Mouse (Mus musculus): Measurements from ENCODE around the gene Ccdc62. TPM values are rescaled to one million over a fixed set of nuclear protein-coding genes. Genes with fewer than 3 reads are reported as not detected.

Ccdc62 gene
- polyA plus RNA-seq, 1 experiment from 2014 or later: 7.1 TPM

DNA sequence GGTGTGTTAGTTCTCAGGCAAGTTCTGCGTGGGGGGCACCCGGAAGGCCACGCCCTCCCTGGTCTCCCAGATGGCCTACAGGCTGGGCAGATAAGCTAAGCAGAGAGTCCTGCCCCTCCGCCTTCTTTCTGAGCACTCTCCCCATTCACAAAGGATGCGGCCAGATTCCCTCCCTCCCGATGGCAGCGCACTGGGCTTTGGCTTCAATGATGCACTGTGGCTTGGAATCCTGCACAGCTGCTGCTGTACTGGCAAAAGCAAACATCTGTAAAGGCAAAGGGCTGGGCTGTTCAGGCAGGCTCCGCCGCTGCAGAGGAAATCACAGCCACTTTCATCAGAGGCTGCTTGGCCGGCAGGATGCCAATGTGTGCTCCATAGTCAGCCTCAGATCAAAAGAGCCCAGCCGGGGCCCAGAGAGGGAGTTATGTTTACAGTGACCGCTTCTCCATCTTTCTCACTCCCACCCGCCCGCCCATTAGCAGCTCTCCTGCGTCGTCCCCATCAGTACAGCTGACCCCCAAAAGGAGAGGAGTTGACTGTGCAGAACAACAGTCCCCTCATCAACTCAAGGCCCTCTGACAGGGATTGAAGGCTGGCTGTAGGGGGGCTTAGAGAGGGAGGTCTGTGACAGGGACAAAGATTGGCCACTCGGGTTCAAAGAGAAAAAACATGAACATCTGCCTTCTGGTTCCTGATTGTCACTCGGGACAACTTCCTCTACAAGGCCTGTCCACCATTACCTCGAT, 80.6 kb downstream of the Ccdc62 start:
- ATAC-seq (replicated peaks; ENCODE audit: low FRiP score, low read depth) (no peak), DNase-seq (ENCODE audit: low spot score) (peak; percentile 91)
- WGBS: 11% methylated on average over 19 of the region's 19 CpGs
- Histone ChIP-seq H3K27me3 (ENCODE audit: insufficient read depth, low read length) (no peaks in the 10 kb centered on the region), H3K4me2 (ENCODE audit: low read length) (peak overlapping the region; percentile 16), H3K9me3 (replicated peaks; ENCODE audit: low read length) (no peaks in the 10 kb centered on the region), H3K9ac (ENCODE audit: low read depth, low read length) (no peak overlapping the region), H3K27ac (peak overlapping the region; percentile 80), H3K4me1 (replicated peaks; ENCODE audit: insufficient read depth, low read length) (peaks cover 35% of the 10 kb centered on the region), H3K4me3 (replicated peaks; ENCODE audit: low read depth, low read length) (no peak overlapping the region), H3K36me3 (ENCODE audit: insufficient read depth, low read length) (peaks cover 26% of the 10 kb centered on the region)
- no peak for TF ChIP-seq CTCF (IDR thresholded peaks at IDR 0.05; ENCODE audit: low read depth)

DNA sequence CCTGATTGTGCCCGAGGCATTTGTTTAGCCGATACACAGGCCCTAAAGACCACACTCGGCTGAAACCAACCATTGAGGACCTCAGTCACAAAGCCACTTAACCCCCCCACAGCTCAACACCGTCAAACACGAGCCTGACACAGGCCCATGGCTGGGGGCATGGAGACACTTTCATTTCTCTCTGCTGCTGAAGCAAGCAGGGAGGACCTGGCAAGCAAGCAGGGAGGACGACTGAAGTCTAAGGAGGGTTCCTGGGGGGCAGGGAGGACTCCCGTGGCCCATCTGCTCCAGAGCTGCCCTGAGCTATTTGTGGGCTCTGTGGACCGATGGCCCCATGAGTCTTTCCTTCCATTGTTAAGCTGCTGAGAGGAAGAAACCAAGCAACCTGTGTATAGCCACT, 81.4 kb downstream of the Ccdc62 start:
- 20% methylated on average over 8 of the region's 8 CpGs for WGBS
- H3K27ac ChIP-seq: peak overlapping the region; percentile 80
- no peak overlapping the region for H3K4me3 ChIP-seq (replicated peaks; ENCODE audit: low read depth, low read length)
- no peaks in the 10 kb centered on the region for H3K9me3 ChIP-seq (replicated peaks; ENCODE audit: low read length)
- H3K36me3 ChIP-seq (ENCODE audit: insufficient read depth, low read length): peaks cover 26% of the 10 kb centered on the region
- H3K4me1 ChIP-seq (replicated peaks; ENCODE audit: insufficient read depth, low read length): peaks cover 36% of the 10 kb centered on the region
- ATAC-seq (replicated peaks; ENCODE audit: low FRiP score, low read depth) (no peak), DNase-seq (ENCODE audit: low spot score) (no peak)
- H3K27me3 ChIP-seq (ENCODE audit: insufficient read depth, low read length): no peaks in the 10 kb centered on the region
- 0 out of 2 replicates have a peak overlapping the region, but pooled peaks have one; percentile 35 for H3K9ac ChIP-seq (ENCODE audit: low read depth, low read length)
- TF ChIP-seq CTCF (IDR thresholded peaks at IDR 0.05; ENCODE audit: low read depth): no peak
- peak overlapping the region; percentile 16; the same call in 1 of the 2 replicates for H3K4me2 ChIP-seq (ENCODE audit: low read length)

DNA sequence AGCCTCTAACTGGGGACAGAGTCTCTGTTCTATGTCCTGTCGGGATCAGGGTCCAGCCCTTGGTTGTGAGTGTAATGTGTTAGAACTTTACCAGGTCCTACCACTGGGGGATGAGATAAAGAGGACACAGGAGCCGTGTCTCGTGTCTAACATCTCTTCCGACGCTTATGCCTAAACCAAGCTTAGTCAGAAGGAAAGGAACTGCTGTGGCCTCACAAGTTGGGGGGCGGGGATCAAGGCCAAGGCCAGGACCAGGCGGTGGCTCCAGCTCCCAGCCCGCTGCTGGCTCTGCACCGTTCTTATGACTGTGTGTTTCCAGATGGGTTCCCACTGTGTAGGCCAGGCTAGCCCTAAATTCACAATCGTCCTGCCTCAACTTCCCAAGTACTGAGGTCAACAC, 82.4 kb downstream of the Ccdc62 start:
- no peak for ATAC-seq (replicated peaks; ENCODE audit: low FRiP score, low read depth)
- no peak overlapping the region for H3K4me3 ChIP-seq (replicated peaks; ENCODE audit: low read depth, low read length)
- H3K36me3 ChIP-seq (ENCODE audit: insufficient read depth, low read length): peaks cover 16% of the 10 kb centered on the region
- 0 out of 2 replicates have a peak overlapping the region, but pooled peaks have one; percentile 80 for H3K27ac ChIP-seq
- no peaks in the 10 kb centered on the region for H3K27me3 ChIP-seq (ENCODE audit: insufficient read depth, low read length)
- no peaks in the 10 kb centered on the region for H3K9me3 ChIP-seq (replicated peaks; ENCODE audit: low read length)
- TF ChIP-seq CTCF (IDR thresholded peaks at IDR 0.05; ENCODE audit: low read depth): no peak
- 66% methylated on average over 10 of the region's 10 CpGs for WGBS
- no peak overlapping the region for H3K9ac ChIP-seq (ENCODE audit: low read depth, low read length)
- no peak overlapping the region for H3K4me2 ChIP-seq (ENCODE audit: low read length)
- H3K4me1 ChIP-seq (replicated peaks; ENCODE audit: insufficient read depth, low read length): peaks cover 43% of the 10 kb centered on the region
- DNase-seq (ENCODE audit: low spot score): no peak

DNA sequence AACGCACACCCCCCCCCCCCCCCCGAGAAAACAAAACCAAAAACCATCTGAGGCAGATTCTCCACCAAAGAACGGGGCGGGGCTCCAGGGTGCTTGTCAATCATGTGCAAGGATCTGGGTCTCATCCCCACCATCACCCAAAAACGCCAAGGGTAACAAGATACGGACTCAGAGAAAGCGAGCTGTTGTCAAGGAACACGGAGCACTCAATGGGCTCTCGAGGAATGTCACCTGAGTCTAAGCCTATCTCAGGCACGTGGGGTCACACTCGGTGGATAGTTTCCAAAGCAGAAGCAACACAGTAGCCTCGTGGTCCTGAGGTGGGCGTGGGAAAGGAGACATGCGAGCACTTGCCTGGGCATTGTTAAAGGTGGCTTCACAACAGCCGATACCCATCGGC, 83.3 kb downstream of the Ccdc62 start:
- ATAC-seq (replicated peaks; ENCODE audit: low FRiP score, low read depth) (no peak), DNase-seq (ENCODE audit: low spot score) (no peak)
- no peak for TF ChIP-seq CTCF (IDR thresholded peaks at IDR 0.05; ENCODE audit: low read depth)
- H3K9me3 ChIP-seq (replicated peaks; ENCODE audit: low read length): no peaks in the 10 kb centered on the region
- H3K36me3 ChIP-seq (ENCODE audit: insufficient read depth, low read length): peaks cover 8% of the 10 kb centered on the region
- no peaks in the 10 kb centered on the region for H3K27me3 ChIP-seq (ENCODE audit: insufficient read depth, low read length)
- 75% methylated on average over 16 of the region's 16 CpGs for WGBS
- H3K9ac ChIP-seq (ENCODE audit: low read depth, low read length): no peak overlapping the region
- H3K27ac ChIP-seq: no peak overlapping the region; the same call in 1 of the 2 replicates
- H3K4me3 ChIP-seq (replicated peaks; ENCODE audit: low read depth, low read length): no peak overlapping the region
- no peak overlapping the region for H3K4me2 ChIP-seq (ENCODE audit: low read length)
- peaks cover 50% of the 10 kb centered on the region for H3K4me1 ChIP-seq (replicated peaks; ENCODE audit: insufficient read depth, low read length)

DNA sequence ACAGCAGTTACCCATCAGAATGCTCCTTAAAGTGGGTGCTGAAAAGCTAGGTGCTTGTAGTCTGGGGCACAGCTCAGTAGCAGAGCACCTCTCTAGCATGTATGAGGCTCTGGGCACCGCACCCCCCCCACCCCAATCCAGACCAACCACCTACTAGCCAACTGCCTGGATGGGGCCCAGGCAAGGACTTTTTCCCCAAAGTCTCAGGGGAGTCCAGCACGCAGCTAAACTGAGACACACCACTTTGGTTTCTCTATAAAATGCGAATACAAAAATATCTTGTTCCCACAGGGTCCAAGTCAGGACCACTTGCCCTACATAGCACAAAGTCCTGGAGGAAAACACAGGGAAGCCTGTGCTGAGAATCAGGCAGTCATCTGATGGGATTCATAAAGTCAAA, 83.7 kb downstream of the Ccdc62 start:
- Histone ChIP-seq H3K27me3 (ENCODE audit: insufficient read depth, low read length) (no peaks in the 10 kb centered on the region), H3K4me3 (replicated peaks; ENCODE audit: low read depth, low read length) (no peak overlapping the region), H3K27ac (peak overlapping the region; percentile 82), H3K9ac (ENCODE audit: low read depth, low read length) (no peak overlapping the region), H3K4me2 (ENCODE audit: low read length) (no peak overlapping the region), H3K4me1 (replicated peaks; ENCODE audit: insufficient read depth, low read length) (peaks cover 51% of the 10 kb centered on the region), H3K36me3 (ENCODE audit: insufficient read depth, low read length) (0 out of 2 replicates have a peak, but pooled peaks cover 3% of the 10 kb centered on the region), H3K9me3 (replicated peaks; ENCODE audit: low read length) (no peaks in the 10 kb centered on the region)
- no peak for ATAC-seq (replicated peaks; ENCODE audit: low FRiP score, low read depth)
- no peak for DNase-seq (ENCODE audit: low spot score)
- TF ChIP-seq CTCF (IDR thresholded peaks at IDR 0.05; ENCODE audit: low read depth): no peak
- 76% methylated on average over 3 of the region's 3 CpGs for WGBS

DNA sequence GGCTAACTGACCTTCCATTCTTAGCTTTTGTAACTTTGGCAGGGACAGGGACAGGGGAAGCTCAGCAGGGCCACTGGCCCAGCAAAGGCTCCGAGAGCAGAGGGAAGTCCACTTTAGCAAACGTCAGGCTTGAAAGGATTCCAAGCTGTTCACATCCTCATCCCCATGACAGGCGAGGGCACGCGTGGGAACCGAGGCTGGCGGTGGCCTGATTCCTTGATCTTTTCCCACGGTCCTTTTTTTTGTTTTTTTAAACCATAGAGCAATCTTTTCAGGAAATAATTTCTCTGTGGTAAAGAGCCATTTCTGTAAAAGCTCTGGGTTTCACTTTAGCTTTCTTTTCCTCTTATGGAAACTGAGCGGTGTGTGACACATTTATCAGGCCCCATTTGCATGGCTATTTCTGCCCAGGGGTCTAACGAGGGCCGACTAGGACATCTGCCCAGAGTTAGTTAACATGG, 84.3 kb downstream of the Ccdc62 start:
- Histone ChIP-seq H3K4me2 (ENCODE audit: low read length) (peak overlapping the region; percentile 31), H3K9me3 (replicated peaks; ENCODE audit: low read length) (no peaks in the 10 kb centered on the region), H3K27me3 (ENCODE audit: insufficient read depth, low read length) (no peaks in the 10 kb centered on the region), H3K4me1 (replicated peaks; ENCODE audit: insufficient read depth, low read length) (peaks cover 51% of the 10 kb centered on the region), H3K27ac (peak overlapping the region; percentile 82), H3K36me3 (ENCODE audit: insufficient read depth, low read length) (no peaks in the 10 kb centered on the region), H3K4me3 (replicated peaks; ENCODE audit: low read depth, low read length) (no peak overlapping the region), H3K9ac (ENCODE audit: low read depth, low read length) (no peak overlapping the region)
- no peak for TF ChIP-seq CTCF (IDR thresholded peaks at IDR 0.05; ENCODE audit: low read depth)
- 7% methylated on average over 11 of the region's 11 CpGs for WGBS
- ATAC-seq (replicated peaks; ENCODE audit: low FRiP score, low read depth): no peak
- no peak for DNase-seq (ENCODE audit: low spot score)

All from kidney, postnatal 0 days (tissue).